Mouse (Mus musculus): ENCODE results near the gene Phkg1. TPM values are rescaled to one million over a fixed set of nuclear protein-coding genes. Genes with fewer than 3 reads are reported as not detected.
"Not testable (repeated sequence)": the region's sequence is repeated elsewhere in the genome, so short reads cannot be mapped to it uniquely, and the experiment has no call there.

Gene Phkg1
- 0.08 and 0.14 TPM in 2 replicates for polyA plus RNA-seq (2015; fragmentation: Nextera tagmentation; extraction: Ambion mirVana)

GRCm38 (mm10) chr5:129898449-129898848, at the start of gene Phkg1:
Gene Phkg1 (minus strand): TSS chr5:129898549.
- no peak for DNase-seq (ENCODE audit: low spot score)

- DNase-seq (ENCODE audit: low spot score) = no peak
Observed at GRCm38 (mm10) chr5:129947528-129948033, 49.2 kb upstream of the Phkg1 start.

DNA sequence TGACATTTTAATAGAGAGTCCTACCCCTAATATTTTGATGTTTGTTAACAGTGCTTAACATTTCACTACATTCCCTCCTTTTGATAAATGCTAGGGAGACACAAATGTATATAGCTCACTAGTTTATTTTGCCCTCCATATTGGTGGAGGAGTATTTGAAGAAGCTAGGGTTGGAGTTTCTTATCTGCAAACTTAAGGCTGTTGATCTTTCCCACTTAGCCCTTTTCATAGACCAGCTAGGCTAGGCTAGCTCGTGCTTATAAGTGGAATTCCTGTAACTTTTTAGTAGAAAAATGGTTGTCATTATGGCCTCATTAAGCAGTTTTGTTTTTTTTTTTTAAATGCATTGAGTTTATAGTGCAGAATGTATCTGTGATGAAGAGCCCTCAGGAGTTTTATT, 45.1 kb upstream of the Phkg1 start:
- DNase-seq (ENCODE audit: low spot score) = no peak

DNA sequence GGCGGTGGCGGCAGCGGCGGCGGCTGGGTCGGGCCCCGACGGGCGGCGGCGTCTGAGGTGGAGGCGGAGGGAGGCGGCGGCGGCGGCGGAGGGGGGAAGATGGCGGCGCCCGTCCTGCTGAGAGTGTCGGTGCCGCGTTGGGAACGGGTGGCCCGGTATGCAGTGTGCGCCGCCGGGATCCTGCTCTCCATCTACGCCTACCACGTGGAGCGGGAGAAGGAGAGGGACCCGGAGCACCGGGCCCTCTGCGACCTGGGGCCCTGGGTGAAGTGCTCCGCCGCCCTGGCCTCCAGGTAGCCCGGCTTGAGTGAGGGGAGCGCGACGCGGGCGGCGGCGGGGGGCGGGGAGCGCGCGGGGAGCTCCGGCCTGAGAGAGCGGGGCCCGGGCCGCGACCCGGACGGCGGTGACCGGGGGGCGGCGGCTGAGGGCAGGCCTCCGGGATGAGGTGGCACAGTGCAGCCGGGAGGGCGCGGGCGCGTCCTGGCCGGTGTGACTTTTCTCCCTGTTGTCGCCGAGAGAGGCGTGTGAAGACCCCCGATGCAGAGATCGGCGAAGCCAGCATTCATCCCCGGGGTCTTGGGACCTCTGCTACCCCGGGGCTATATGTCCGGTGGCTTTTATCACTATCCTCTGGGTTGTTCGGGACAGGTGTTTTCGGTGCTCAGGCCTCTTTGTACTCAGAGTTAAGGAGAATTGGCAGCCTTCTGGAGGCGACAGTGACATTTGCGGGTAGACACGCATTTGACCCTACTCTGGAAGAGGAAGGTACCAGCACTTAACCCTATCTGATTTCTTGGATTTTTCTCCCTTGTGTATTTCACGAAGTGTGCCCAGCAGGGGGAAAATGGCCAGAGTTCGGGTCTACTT, 44.0 kb upstream of the Phkg1 start:
- DNase-seq (ENCODE audit: low spot score) = peak; percentile 40

DNA sequence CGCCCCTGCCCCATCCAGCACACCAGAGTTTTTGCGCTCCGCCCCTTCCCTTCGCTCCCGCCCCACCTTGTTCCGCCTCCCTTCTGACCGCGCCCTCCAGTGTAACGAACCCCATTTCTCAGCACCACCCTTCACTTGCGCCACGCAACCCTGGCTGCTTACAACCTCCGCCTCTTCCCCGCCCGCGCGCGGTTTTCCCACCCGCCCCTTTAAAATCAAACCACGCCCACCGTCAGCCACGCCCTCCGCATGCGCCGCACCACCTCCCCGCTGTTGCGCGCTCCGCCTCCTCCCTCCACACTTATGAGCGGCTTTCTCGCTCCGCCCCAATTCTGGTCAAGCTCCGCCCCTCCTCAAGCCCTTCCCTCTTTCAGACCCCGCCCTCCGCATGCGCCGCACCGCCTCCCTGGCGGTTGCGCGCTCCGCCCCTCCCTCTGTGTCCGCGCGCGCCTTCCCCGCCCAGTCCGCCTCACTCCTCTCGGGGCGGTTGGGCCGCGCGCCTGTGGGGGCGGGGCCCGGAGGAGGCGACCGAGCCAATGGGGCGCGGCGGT, 43.2 kb upstream of the Phkg1 start, which contains the start of gene Vkorc1l1:
Gene Vkorc1l1 (plus strand): TSS at position 476 of the 551 bp plus-strand sequence.
- DNase-seq (ENCODE audit: low spot score) = peak; percentile 99

- no peak for DNase-seq (ENCODE audit: low spot score)
Observed at GRCm38 (mm10) chr5:129940736-129941494, 42.6 kb upstream of the Phkg1 start.

GRCm38 (mm10) chr5:129940281-129940680, 41.9 kb upstream of the Phkg1 start:
- DNase-seq (ENCODE audit: low spot score) = no peak

DNA sequence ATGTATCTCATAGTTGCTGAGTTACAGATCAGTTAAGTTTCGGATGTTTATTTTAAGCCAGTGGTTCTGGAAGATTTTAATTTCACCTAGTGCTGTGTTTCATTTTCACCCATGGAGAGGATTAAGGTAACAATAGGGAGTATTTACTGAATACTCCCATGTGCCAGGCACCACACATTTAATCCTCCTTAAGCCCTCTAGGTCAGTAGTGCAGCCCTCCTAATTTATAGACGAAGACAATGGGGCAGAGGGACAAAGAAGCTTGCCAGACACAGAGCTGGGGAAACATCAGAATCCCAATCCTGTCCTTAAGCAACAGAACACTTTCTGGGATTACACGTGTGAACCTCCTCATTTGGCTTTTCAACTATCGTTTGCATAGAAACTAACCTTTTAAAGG, 38.6 kb upstream of the Phkg1 start:
- DNase-seq (ENCODE audit: low spot score) = no peak

DNA sequence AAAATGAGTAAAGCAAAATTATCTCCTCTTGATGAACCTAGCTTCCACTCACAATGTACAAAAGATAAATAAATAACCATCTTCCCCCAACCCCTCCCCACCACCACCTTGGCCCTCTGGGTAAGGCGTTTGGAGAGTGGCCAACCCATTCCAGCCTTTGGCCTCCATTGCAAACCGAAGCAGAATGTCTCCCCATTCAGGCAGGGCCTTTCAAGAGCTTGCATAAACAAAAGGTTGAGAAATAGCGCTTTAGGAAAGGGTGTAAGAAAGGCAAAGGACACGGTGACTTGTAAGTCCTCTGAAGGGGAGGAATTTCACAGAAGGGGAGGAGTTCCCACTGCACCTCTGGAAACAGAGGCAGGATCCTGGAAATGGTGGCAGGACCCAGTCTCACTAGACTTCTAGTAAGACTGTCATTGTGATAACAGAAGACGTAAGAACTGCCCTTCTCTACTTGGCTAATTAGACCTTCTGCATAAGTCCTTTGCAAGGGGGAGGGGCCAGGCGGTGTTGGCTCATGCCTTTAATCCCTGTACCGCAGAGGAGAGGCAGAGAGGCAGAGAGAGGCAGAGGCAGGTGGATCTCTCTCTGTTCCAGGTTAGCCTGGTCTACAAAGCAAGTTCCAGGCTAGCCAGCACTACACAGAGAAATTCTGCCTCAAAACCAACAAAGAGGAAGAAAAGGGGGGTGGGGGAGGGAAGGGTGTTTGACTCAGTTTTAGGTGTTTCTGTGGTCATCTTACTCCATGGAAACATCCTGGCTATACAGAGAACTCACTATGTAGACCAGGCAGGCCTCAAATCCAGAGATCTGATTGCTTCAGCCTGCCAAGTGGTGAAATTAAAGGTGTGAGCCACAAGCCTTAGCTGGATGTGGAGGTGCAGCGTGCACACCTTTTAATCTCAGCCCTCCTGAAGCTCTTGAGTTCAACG, 31.8 kb upstream of the Phkg1 start:
- DNase-seq (ENCODE audit: low spot score) = no peak

GRCm38 (mm10) chr5:129925933-129926332, 27.6 kb upstream of the Phkg1 start:
- DNase-seq (ENCODE audit: low spot score) = no peak

DNA sequence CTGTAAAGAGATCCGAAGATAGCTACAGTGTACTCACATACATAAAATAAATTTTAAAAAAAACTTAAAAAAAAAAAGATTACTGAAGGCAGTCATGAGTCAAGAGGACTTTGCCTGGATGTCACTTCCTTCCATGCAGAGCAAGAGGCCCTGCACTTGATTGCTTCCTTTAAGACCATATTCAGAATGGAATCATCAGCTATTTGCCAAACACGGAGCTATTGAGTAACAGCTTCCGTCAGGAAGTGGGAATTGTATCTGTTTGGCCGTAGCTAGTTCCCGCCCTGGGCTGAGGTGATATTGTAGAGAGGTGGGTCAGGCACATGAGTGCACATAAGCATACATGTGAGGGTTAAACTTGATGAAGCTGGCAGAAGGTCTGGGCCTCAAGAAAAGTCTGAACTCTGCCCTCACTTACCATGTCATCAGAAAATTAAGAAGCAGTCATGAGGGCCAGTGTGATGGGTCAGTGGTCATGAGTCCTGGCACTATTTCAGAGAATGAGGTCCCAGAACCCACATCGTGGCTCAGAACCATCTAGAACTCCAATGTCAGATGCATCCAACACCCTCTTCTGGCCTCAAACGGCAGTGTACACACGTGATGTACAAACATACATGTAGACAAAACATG, 26.6 kb upstream of the Phkg1 start:
- no peak for DNase-seq (ENCODE audit: low spot score)

GRCm38 (mm10) chr5:129921972-129922371, 23.6 kb upstream of the Phkg1 start:
- no peak for DNase-seq (ENCODE audit: low spot score)

DNA sequence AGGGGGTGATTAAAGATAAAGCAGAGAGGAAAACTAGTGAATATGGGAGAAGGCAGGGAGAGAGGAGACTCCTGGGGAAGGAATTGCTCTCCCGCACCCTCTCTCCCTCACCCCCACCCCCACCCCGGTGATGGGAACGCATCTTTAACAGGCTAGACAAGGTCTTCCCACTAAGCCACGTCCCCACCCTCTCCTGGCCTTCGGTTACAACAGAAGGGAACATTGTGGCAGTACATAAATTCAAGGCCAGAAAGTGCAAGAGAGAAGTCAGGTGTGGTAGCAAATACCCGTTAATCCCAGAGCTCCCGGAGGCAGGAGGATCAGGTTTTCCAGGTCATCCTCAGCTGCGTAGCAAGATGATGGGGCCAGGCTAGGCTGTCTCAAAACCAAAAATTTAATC, 21.0 kb upstream of the Phkg1 start:
- no peak for DNase-seq (ENCODE audit: low spot score)

GRCm38 (mm10) chr5:129918752-129919151, 20.4 kb upstream of the Phkg1 start:
- DNase-seq (ENCODE audit: low spot score) = no peak

DNA sequence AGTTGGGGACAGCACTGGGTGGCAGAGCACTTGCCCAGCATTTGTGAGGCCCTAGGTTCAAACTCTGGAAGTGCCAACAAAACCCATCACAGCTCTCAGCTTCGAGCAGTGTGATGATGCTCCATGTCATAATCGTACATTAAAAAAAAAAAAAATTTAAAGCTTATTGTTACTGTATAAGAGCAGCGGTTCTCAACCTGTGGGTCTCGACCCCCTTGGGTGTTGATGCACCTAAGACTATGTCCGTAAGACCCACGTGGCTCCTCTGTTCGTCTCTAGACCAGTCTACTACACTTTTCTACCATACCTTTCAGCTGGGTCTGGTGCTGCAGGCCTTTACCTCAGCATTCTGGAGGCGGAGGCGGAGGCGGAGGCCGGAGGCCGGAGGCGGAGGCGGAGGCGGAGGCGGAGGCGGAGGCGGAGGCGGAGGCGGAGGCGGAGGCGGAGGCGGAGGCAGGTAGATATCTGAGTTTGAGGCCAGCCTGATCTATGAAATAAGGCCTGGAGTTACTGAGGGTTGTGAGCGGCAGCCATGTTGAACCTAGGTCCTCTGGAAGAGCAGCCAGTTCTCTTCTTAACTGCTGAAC, 19.8 kb upstream of the Phkg1 start:
- no peak for DNase-seq (ENCODE audit: low spot score)

DNA sequence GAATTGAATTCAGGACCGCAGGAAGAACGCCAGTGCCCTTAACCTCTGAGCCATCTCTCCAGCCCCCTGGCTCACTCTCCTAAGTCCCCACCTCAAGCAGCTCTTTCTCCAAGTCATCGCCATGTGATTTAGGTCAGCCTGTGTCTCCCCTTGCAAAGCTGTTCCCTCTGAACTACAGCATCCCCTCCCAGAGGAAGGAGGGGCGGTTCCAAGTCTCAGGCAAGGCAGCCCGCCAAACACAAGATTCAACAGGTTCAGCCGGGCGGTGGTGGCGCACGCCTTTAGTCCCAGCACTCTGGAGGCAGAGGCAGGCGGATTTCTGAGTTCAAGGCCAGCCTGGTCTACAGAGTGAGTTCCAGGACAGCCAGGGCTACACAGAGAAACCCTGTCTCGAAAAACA, 17.1 kb upstream of the Phkg1 start:
- DNase-seq (ENCODE audit: low spot score) = not testable (repeated sequence)

DNA sequence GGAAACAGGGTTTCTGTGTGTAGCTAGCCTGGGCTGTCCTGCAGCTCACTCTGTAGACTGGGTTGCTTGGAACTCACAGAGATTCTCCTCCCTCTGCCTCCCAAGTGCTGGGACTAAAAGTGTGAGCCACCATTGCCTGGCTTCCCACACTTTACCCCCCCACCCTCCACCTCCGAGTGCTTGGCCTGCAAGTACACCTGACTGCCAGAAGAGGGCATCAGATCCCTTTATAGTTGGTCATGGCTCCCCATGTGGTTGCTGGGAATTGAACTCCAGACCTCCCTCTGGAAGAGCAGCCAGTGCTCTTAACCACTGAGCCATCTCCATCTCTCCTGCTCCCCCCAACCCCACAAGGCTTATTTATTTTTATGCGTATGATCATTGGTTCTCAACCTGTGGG, 15.7 kb upstream of the Phkg1 start:
- peak; percentile 42 for DNase-seq (ENCODE audit: low spot score)

- DNase-seq (ENCODE audit: low spot score) = no peak
Observed at GRCm38 (mm10) chr5:129909591-129909990, 11.2 kb upstream of the Phkg1 start.

- DNase-seq (ENCODE audit: low spot score) = no peak
Observed at GRCm38 (mm10) chr5:129909147-129909546, 10.8 kb upstream of the Phkg1 start.
